Mouse (Mus musculus) hindbrain, embryonic 14.5 days (tissue): ENCODE data around the gene Cyp2d10. TPM values are rescaled to one million over a fixed set of nuclear protein-coding genes. Genes with fewer than 3 reads are reported as not detected.

Experiments
- ATAC-seq: fragments of 200-750 bp; cut with Nextera tagmentation; 2 replicates; pipeline ENCODE4 v1.8.0; 2017; ENCODE audit warnings: moderate number of reproducible peaks, mild to moderate bottlenecking, moderate TSS enrichment, moderate library complexity; ENCODE audit not compliant: low FRiP score
- DNase-seq: peaks from one replicate; pipeline ENCODE4 v3.0.0-alpha.2; 2015; ENCODE audit warnings: low spot score
- H3K27ac ChIP-seq: fragments of 300-500 bp; sonication (generic); 2 replicates; pipeline ENCODE4 v1.5.1; 2014; ENCODE audit warnings: mild to moderate bottlenecking, moderate library complexity
- H3K27me3 ChIP-seq: fragments of 300-500 bp; sonication (generic); 2 replicates; pipeline ENCODE4 v1.6.1; 2014; ENCODE audit warnings: mild to moderate bottlenecking, low read length, mixed read lengths; ENCODE audit not compliant: control insufficient read depth, insufficient read depth
- H3K36me3 ChIP-seq: fragments of 300-500 bp; sonication (generic); replicated peaks from 2 replicates; pipeline ENCODE4 v1.6.1; 2014; ENCODE audit not compliant: control insufficient read depth, insufficient read depth
- H3K4me1 ChIP-seq: fragments of 300-500 bp; sonication (generic); replicated peaks from 2 replicates; pipeline ENCODE4 v1.6.1; 2014; ENCODE audit warnings: antibody characterized with exemption, low read length, mixed read lengths; ENCODE audit not compliant: control insufficient read depth, insufficient read depth
- H3K4me2 ChIP-seq: fragments of 300-500 bp; sonication (generic); replicated peaks from 2 replicates; pipeline ENCODE4 v1.6.1; 2014; ENCODE audit warnings: mild to moderate bottlenecking, moderate library complexity
- H3K4me3 ChIP-seq: fragments of 300-500 bp; sonication (generic); replicated peaks from 2 replicates; pipeline ENCODE4 v1.5.1; 2014; ENCODE audit warnings: mild to moderate bottlenecking, low read length
- H3K9ac ChIP-seq: fragments of 300-500 bp; sonication (generic); 2 replicates; pipeline ENCODE4 v1.6.1; 2014
- H3K9me3 ChIP-seq: fragments of 300-500 bp; sonication (generic); 2 replicates; pipeline ENCODE4 v1.6.1; 2016; ENCODE audit warnings: low read length; ENCODE audit not compliant: control insufficient read depth
- WGBS: fragments of 180-500 bp; shearing (Covaris S2); extraction: QIAGEN DNeasy Blood & Tissue Kit; methylation state at CpG from one replicate; pipeline ENCODE4 v1.1.7; 2014; 5-methylcytosine and 5-hydroxymethylcytosine counted together
- polyA plus RNA-seq: library from polyadenylated mRNA; unstranded; fragments of >200 nt; fragmentation: Nextera tagmentation; extraction: Ambion mirVana; gene quantifications from 2 replicates; pipeline ENCODE4 v1.2.1, GENCODE M21; 2014

Gene Cyp2d10
- polyA plus RNA-seq, 1 experiment from 2014 or later = not detected

DNA sequence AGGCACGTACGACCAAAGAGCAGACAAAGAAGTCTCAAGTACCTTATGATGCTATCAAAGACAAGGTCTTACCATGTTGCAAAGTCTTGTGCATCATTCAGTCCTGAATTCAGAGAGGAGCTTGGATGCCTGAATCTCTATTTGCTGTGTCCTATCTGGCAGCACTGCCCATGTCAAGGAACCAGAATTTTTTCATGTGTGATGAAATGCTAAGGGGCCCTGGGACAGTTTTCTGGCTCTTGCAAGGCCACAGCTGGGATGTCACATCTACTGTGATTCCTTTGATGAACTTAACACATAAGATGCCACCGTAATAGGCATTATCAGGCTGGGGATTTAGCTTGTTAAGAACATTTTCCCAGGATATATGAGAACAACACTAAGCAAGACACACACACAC is 28.0 kb upstream of the Cyp2d10 start:
- no peak overlapping the region for H3K4me2 ChIP-seq
- whole genome bisulfite sequencing = 88% methylated on average over 3 of the region's 3 CpGs

GRCm38 (mm10) chr15:82434541-82434940 is 27.5 kb upstream of the Cyp2d10 start:
- H3K4me1 ChIP-seq = no peaks in the 10 kb centered on the region
- H3K4me3 ChIP-seq = no peak overlapping the region
- H3K4me2 ChIP-seq = no peak overlapping the region
- WGBS = 94% methylated on average over 3 of the region's 3 CpGs
- no peaks in the 10 kb centered on the region for H3K27me3 ChIP-seq
- no peak overlapping the region for H3K27ac ChIP-seq
- no peak overlapping the region for H3K9ac ChIP-seq
- H3K9me3 ChIP-seq = peaks cover 29% of the 10 kb centered on the region
- DNase-seq (no peak), ATAC-seq (no peak)
- H3K36me3 ChIP-seq = no peaks in the 10 kb centered on the region

More for the DNA sequence above, 28.0 kb upstream of the Cyp2d10 start:
- no peaks in the 10 kb centered on the region for H3K4me1 ChIP-seq
- H3K9me3 ChIP-seq = peaks cover 24% of the 10 kb centered on the region
- H3K9ac ChIP-seq = no peak overlapping the region
- DNase-seq (no peak), ATAC-seq (no peak)
- no peaks in the 10 kb centered on the region for H3K36me3 ChIP-seq
- H3K27me3 ChIP-seq = no peaks in the 10 kb centered on the region
- no peak overlapping the region for H3K4me3 ChIP-seq
- no peak overlapping the region for H3K27ac ChIP-seq

DNA sequence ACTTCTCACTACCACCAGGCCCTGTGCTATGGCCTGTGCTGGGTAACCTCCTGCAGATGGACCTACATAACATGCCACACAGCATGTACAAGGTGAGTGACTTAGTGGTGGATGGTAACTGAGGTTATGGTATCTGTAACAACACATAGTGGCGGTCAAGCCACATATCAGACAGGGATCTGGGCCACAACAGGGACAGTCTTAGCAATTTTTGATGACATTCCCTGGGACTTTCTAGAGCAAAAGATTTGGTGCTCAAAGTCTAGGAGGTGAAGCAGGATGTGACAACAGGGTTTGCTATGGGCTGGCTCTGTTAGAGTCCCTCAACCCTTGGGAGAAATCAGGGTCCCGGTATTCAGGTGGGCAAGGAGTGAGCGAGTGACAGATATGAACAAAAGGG is 26.6 kb upstream of the Cyp2d10 start:
- DNase-seq (no peak), ATAC-seq (no peak)
- Histone ChIP-seq H3K4me2 (no peak overlapping the region), H3K4me1 (no peaks in the 10 kb centered on the region), H3K27me3 (no peaks in the 10 kb centered on the region), H3K36me3 (no peaks in the 10 kb centered on the region), H3K9ac (no peak overlapping the region), H3K9me3 (peaks cover 32% of the 10 kb centered on the region), H3K4me3 (no peak overlapping the region), H3K27ac (no peak overlapping the region)
- 96% methylated on average over 3 of the region's 3 CpGs for WGBS

DNA sequence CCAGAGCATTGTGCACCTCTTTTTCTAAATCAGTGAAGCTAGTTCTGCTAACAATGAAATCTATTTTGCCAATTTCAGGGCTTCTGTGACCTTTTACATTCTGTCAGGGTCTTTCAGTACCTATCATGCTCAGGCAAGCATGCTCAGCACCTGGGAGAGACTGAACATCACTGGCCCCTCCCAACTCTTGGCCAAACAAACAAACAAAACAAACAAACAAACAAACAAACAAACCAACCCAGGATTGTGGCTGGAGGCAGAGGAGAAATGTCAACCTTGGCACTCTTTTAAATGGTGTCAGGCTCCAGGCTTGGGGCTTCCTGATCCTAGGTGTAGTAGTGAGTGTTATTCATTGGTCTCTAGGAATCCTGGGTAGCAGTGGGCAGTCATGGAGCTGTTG is 26.1 kb upstream of the Cyp2d10 start, which contains the start of gene Cyp2d9:
Gene Cyp2d9, plus strand, starts transcription at position 301 of the 400 bp plus-strand sequence.
- Histone ChIP-seq H3K4me3 (no peak within 1 kb of the TSS), H3K27ac (no peak within 1 kb of the TSS), H3K4me1 (no peaks in the 10 kb centered on the region), H3K9ac (no peak within 1 kb of the TSS), H3K4me2 (no peak within 1 kb of the TSS), H3K27me3 (no peaks in the 10 kb centered on the region), H3K9me3 (peaks cover 35% of the 10 kb centered on the region), H3K36me3 (no peaks in the 10 kb centered on the region)
- no peak for DNase-seq
- no peak for ATAC-seq

DNA sequence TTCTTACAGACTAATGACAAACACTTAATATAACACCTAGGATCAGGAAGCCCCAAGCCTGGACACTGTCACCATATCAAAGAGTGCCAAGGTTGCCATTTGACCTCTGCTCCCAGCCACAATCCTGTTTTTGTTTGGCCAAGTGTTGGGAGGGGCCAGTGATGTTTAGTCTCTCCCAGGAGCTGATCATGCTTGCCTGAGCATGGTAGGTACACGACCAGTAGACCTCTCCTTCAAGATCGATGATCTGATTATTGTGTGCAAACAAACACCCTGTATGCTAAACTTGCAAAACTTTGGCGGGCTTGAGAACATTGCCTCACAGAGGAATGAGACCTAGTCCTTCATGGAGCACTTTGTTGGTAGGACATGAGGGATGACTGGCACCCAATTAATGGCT is 16.5 kb upstream of the Cyp2d10 start:
- no peaks in the 10 kb centered on the region for H3K36me3 ChIP-seq
- ATAC-seq = no peak

GRCm38 (mm10) chr15:82422935-82423334 is 15.9 kb upstream of the Cyp2d10 start:
- Histone ChIP-seq H3K4me1 (no peaks in the 10 kb centered on the region), H3K27ac (no peak overlapping the region), H3K36me3 (no peaks in the 10 kb centered on the region), H3K9me3 (no peaks in the 10 kb centered on the region), H3K4me2 (no peak overlapping the region), H3K27me3 (no peaks in the 10 kb centered on the region), H3K4me3 (no peak overlapping the region), H3K9ac (no peak overlapping the region)
- DNase-seq (no peak), ATAC-seq (no peak)
- 78% methylated on average over 4 of the region's 4 CpGs for WGBS

More for the DNA sequence above, 16.5 kb upstream of the Cyp2d10 start:
- Histone ChIP-seq H3K9me3 (0 out of 2 replicates have a peak, but pooled peaks cover 4% of the 10 kb centered on the region), H3K27me3 (no peaks in the 10 kb centered on the region), H3K4me2 (no peak overlapping the region), H3K4me1 (no peaks in the 10 kb centered on the region), H3K27ac (no peak overlapping the region), H3K4me3 (no peak overlapping the region), H3K9ac (no peak overlapping the region)
- WGBS = 91% methylated on average over 3 of the region's 3 CpGs
- DNase-seq = no peak

GRCm38 (mm10) chr15:82418616-82419015 is 11.6 kb upstream of the Cyp2d10 start:
- Histone ChIP-seq H3K4me1 (peaks cover 9% of the 10 kb centered on the region; the same call in 1 of the 2 replicates), H3K27ac (no peak overlapping the region), H3K9me3 (no peaks in the 10 kb centered on the region), H3K27me3 (no peaks in the 10 kb centered on the region), H3K36me3 (no peaks in the 10 kb centered on the region), H3K4me2 (no peak overlapping the region), H3K4me3 (no peak overlapping the region), H3K9ac (no peak overlapping the region)
- ATAC-seq (no peak), DNase-seq (no peak)
- 82% methylated on average over 1 of the region's 1 CpGs for WGBS

- 16% methylated on average over 16 of the region's 16 CpGs for WGBS
- peak; percentile 49 for DNase-seq
- Histone ChIP-seq H3K27ac (no peak overlapping the region), H3K36me3 (no peaks in the 10 kb centered on the region), H3K9me3 (no peaks in the 10 kb centered on the region), H3K4me1 (peaks cover 9% of the 10 kb centered on the region; the same call in 1 of the 2 replicates), H3K4me3 (no peak overlapping the region), H3K27me3 (no peaks in the 10 kb centered on the region), H3K9ac (no peak overlapping the region; the same call in 1 of the 2 replicates), H3K4me2 (peak overlapping the region; percentile 24; the same call in 1 of the 2 replicates)
- peak; percentile 73; the same call in 1 of the 2 replicates for ATAC-seq
Observed at GRCm38 (mm10) chr15:82416797-82417789, 10.1 kb upstream of the Cyp2d10 start.

- Histone ChIP-seq H3K9me3 (no peaks in the 10 kb centered on the region), H3K9ac (no peak overlapping the region), H3K4me2 (no peak overlapping the region), H3K27ac (no peak overlapping the region), H3K27me3 (no peaks in the 10 kb centered on the region), H3K36me3 (no peaks in the 10 kb centered on the region), H3K4me1 (no peaks in the 10 kb centered on the region), H3K4me3 (no peak overlapping the region)
- DNase-seq (no peak), ATAC-seq (no peak)
- 88% methylated on average over 4 of the region's 4 CpGs for WGBS
Observed at GRCm38 (mm10) chr15:82407536-82407935, 541 bp upstream of the Cyp2d10 start.
